26 mouse cellular contexts compared by ENCODE assay signal in genomic region chr14:16316715-16317114, GRCm38 (mm10). TPM values are rescaled to one million over a fixed set of nuclear protein-coding genes. Genes with fewer than 3 reads are reported as not detected.
DNase-seq lines count a peak whose midpoint lies in the region; ATAC-seq and TF ChIP-seq lines count a peak whose summit lies in the region.
"Had no signal": no experiment of that assay in that cellular context is flagged by ENCODE, and none has a peak within 500 bp of the region (broad histone marks: within the 10 kb centered on the region; RNA-seq: fewer than 3 reads in every experiment).

No protein-coding gene starts in this region.

- no peak overlapping the region for H3K27ac ChIP-seq in kidney, adult 2 months (ENCODE audit: insufficient read depth, low read depth, low read length)
- H3K27ac ChIP-seq in lung, embryonic 14.5 days (ENCODE audit: low read depth): no peak overlapping the region; the same call in 1 of the 2 replicates
- peak overlapping the region; percentile 91 for H3K27ac ChIP-seq in brown adipose tissue, adult 24 weeks (replicated peaks; ENCODE audit: low read depth, low read length)
- H3K27ac ChIP-seq: embryonic facial prominence, embryonic 12.5 days; hindbrain, embryonic 14.5 days; liver, embryonic 12.5 days; stomach, embryonic 15.5 days had no signal

- no peak for TF ChIP-seq POLR2A in kidney, adult 2 months (IDR thresholded peaks at IDR 0.05; ENCODE audit: low read depth, low read length)

- DNase-seq in heart, adult 8-10 months (ENCODE audit: low spot score): peak; percentile 19
- DNase-seq in heart, postnatal 25 days (ENCODE audit: low spot score): no peak
- DNase-seq in kidney, adult 2 months: peak; percentile 47
- no peak for DNase-seq in kidney, postnatal 36 days
- DNase-seq in lung, embryonic 14.5 days: peak; percentile 19
- DNase-seq in lung, postnatal 25 days (ENCODE audit: low spot score): no peak
- DNase-seq: adrenal gland, postnatal 10 days; cerebellum, adult 11 months; cerebellum, adult 9-10 months; cerebellum, postnatal 36 days; embryo, embryonic 11 days; gastrocnemius, postnatal 36 days; layer of hippocampus, postnatal 36 days; left cerebral cortex, postnatal 4 days; liver, postnatal 0 days; right cerebral cortex, postnatal 25 days had no signal

- no peak overlapping the region for H3K9ac ChIP-seq in lung, embryonic 14.5 days
- H3K9ac ChIP-seq: embryonic facial prominence, embryonic 12.5 days; hindbrain, embryonic 14.5 days; liver, embryonic 12.5 days; liver, postnatal 0 days; stomach, embryonic 15.5 days had no signal

- H3K36me3 ChIP-seq in kidney, adult 2 months (ENCODE audit: control insufficient read depth, insufficient read depth, low read length): no peaks in the 10 kb centered on the region
- H3K36me3 ChIP-seq in lung, embryonic 14.5 days (ENCODE audit: insufficient read depth): no peaks in the 10 kb centered on the region
- H3K36me3 ChIP-seq: embryonic facial prominence, embryonic 12.5 days; liver, embryonic 12.5 days had no signal

- no peaks in the 10 kb centered on the region for H3K27me3 ChIP-seq in kidney, adult 2 months (replicated peaks; ENCODE audit: control insufficient read depth, insufficient read depth, low read length)
- H3K27me3 ChIP-seq in lung, embryonic 14.5 days (ENCODE audit: insufficient read depth, low read length): no peaks in the 10 kb centered on the region
- H3K27me3 ChIP-seq: embryonic facial prominence, embryonic 12.5 days; liver, embryonic 12.5 days; Patski; stomach, embryonic 15.5 days had no signal

- TF ChIP-seq CTCF in kidney, adult 2 months (conservative IDR thresholded peaks at IDR 0.05; ENCODE audit: insufficient read depth, insufficient read length, low read depth, low read length): no peak
- no peak for TF ChIP-seq CTCF in lung, embryonic 14.5 days (IDR thresholded peaks at IDR 0.05; ENCODE audit: low read depth)

- H3K9me3 ChIP-seq in lung, embryonic 14.5 days (ENCODE audit: low read depth, low read length): no peaks in the 10 kb centered on the region
- H3K9me3 ChIP-seq: embryonic facial prominence, embryonic 12.5 days; liver, embryonic 12.5 days; stomach, embryonic 15.5 days had no signal

- 60% methylated on average over 1 of the region's 1 CpGs for WGBS in kidney, adult 2 months
- WGBS in lung, embryonic 14.5 days: 53% methylated on average over 1 of the region's 1 CpGs

- intact Hi-C loops in heart, postnatal 25 days (cut with DNase I): loop anchor here (5.0 kb wide), 1 partner anchor 44 kb away; no protein-coding TSS in a partner anchor

- peak; percentile 38; the same call in 1 of the 2 replicates for ATAC-seq in lung, embryonic 14.5 days (ENCODE audit: insufficient read depth)
- ATAC-seq: forebrain, embryonic 14.5 days; intestine, postnatal 0 days; liver, embryonic 12.5 days; liver, postnatal 0 days; midbrain, embryonic 16.5 days; Patski had no signal

- no peaks in the 10 kb centered on the region; the same call in 1 of the 2 replicates for H3K4me1 ChIP-seq in kidney, adult 2 months (ENCODE audit: control insufficient read depth, insufficient read depth, low read length)
- no peaks in the 10 kb centered on the region for H3K4me1 ChIP-seq in lung, embryonic 14.5 days (ENCODE audit: insufficient read depth)
- peaks cover 10% of the 10 kb centered on the region for H3K4me1 ChIP-seq in brown adipose tissue, adult 24 weeks (ENCODE audit: control insufficient read depth, insufficient read depth, insufficient read length, low read length)
- H3K4me1 ChIP-seq: embryonic facial prominence, embryonic 12.5 days; stomach, embryonic 15.5 days had no signal

- H3K4me3 ChIP-seq in kidney, adult 2 months (ENCODE audit: insufficient read depth, low read depth, low read length): no peak overlapping the region
- no peak overlapping the region for H3K4me3 ChIP-seq in lung, embryonic 14.5 days (ENCODE audit: low read depth, low read length)
- H3K4me3 ChIP-seq in brown adipose tissue, adult 24 weeks (ENCODE audit: insufficient read depth, low read depth, low read length): no peak overlapping the region
- H3K4me3 ChIP-seq: embryonic facial prominence, embryonic 12.5 days; liver, embryonic 12.5 days; stomach, embryonic 15.5 days had no signal

- no peak overlapping the region for H3K4me2 ChIP-seq in lung, embryonic 14.5 days
- H3K4me2 ChIP-seq: embryonic facial prominence, embryonic 12.5 days; hindbrain, embryonic 14.5 days; liver, embryonic 12.5 days; midbrain, embryonic 11.5 days; stomach, embryonic 15.5 days had no signal

RNA-seq across cellular contexts. Expression of gene Top2b, which starts 48.3 kb away (rescaled TPM):
- total RNA-seq in heart, adult 8-10 months (2022): 10 to 100 TPM; 42.1 to 56.5 (median 53.1) TPM
- 10 to 100 TPM; 62.4 to 67.5 TPM for total RNA-seq in heart, postnatal 25 days (2021)
- 5.4 and 10.5 TPM in 2 replicates for polyA plus RNA-seq in kidney, adult 2 months (2012; rRNA removed)
- 101 and 103 TPM in 2 replicates for polyA plus RNA-seq in lung, embryonic 14.5 days (2014; fragmentation: Nextera tagmentation; extraction: Ambion mirVana)
- 60.6 and 61.1 TPM in 2 replicates for polyA plus RNA-seq in brown adipose tissue, adult 24 weeks (2012; ENCODE audit: insufficient read depth, insufficient read length, missing spikeins)

Comparison
In these comparisons a context has a peak if more than half of its experiments do, and no peak if none do; other contexts are left out.
1. DNase-seq: peak in heart, adult 8-10 months (single experiment), kidney, adult 2 months (single experiment) and lung, embryonic 14.5 days (single experiment); none in heart, postnatal 25 days (single experiment), kidney, postnatal 36 days (0 of 2) and lung, postnatal 25 days (single experiment).